Mouse (Mus musculus): ENCODE results near the gene Serpina12. TPM values are rescaled to one million over a fixed set of nuclear protein-coding genes. Genes with fewer than 3 reads are reported as not detected.

Serpina12 gene
- total RNA-seq (2021): not detected

DNA sequence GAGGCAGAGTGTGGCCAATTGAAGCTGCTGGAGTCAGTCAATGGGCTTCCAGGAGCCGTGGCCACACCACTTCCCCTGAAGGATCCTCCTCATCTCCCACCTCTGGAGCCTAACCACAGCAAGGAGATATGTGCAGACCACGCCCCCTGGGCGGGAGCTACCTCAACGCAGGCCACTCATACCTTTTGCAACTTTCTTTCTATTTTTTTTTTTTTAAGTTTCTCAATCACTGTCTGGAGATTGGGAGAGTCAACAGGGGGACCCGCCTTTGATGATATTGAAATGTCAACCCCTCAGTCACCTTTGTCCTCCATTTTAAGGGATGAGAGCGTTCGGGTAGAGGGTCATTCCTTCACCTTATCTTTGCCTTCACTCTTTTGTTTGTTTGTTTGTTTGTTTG, at the start of gene Serpina12:
TSS of gene Serpina12 (minus strand) at position 101 of the 400 bp plus-strand sequence.
- intact Hi-C loops (cut with DNase I): no loop called here
- DNase-seq (ENCODE audit: low spot score in 2 of 2): no peak

DNA sequence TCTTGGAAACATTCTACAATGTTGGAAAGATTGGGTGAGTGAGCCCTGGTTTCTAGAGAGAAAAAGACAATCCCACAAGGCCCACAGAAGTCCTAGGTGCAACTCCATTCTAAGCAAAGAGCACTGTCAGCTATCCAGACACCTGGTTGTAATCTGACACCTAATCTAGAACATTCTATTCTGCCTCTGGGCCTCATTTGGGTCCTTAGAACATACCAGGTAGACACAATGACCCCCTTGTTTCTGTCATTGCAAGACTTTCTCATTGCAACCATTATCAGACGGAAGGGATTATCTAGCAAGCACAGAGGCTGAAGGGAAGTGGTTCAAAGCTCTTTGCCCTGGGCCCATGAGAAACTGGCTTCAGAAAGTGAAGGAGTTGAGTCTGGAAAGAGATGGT, 47.1 kb upstream of the Serpina12 start:
- intact Hi-C loops (cut with DNase I): no loop called here
- no peak for DNase-seq (ENCODE audit: low spot score in 2 of 2)

DNA sequence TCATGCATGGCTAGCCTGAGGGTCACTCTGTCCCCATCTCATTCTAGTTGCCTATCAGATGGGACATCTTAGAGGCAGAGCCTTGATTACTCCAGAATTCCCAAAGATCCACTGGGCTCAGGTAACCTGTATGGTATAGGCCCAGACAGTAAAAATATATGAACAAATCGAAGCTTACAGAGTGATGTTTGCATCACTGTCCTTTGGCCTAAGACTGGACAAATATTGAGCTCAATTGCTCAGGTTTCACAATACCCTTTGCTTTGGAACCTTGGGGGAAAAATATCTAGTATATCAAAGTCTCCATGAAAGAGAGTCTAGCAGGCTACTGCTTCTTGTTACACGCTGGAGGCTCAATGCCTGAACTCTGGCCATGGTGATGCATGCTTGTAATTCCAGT, 45.9 kb upstream of the Serpina12 start:
- no peak for DNase-seq (ENCODE audit: low spot score in 2 of 2)
- intact Hi-C loops (cut with DNase I): no loop called here

- peak in 1 of 2 experiments; percentile 55 for DNase-seq (ENCODE audit: low spot score in 2 of 2)
- intact Hi-C loops (cut with DNase I): no loop called here
These were observed 28.0 kb upstream of the Serpina12 start for GRCm38 (mm10) chr12:104072286-104072685.

- no peak for DNase-seq (ENCODE audit: low spot score in 2 of 2)
- intact Hi-C loops (cut with DNase I): no loop called here
These were observed 27.5 kb upstream of the Serpina12 start for GRCm38 (mm10) chr12:104071708-104072107.

DNA sequence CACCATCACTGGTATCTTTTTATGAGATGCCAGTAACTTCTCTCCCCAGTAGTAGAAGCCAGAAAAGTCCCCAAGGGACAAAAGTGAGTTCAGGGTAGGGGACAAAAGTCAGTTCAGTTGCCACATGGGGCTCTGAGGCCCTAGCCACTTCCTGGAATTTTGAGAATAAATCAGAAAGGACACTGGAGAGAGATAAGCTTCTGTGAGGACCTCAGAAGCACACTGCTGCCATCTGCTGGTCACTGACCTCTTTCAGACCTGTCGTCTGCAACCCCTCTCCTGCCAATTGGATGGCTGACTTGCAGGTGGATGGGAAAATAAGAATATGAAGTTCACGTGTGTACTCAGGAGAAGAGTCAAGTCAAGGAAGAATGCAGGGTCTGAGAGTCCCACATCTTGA, 25.4 kb upstream of the Serpina12 start:
- intact Hi-C loops (cut with DNase I): loop anchor here (1.0 to 5.0 kb wide), 2 partner anchors 74 to 348 kb away; no protein-coding TSS in a partner anchor
- peak; percentile 82 to 87 for DNase-seq (ENCODE audit: low spot score in 2 of 2)

GRCm38 (mm10) chr12:104067549-104067948, 23.3 kb upstream of the Serpina12 start:
- intact Hi-C loops (cut with DNase I): loop anchor here (5.0 kb wide), 1 partner anchor 350 kb away; no protein-coding TSS in a partner anchor
- peak; percentile 61 to 80 for DNase-seq (ENCODE audit: low spot score in 2 of 2)

DNA sequence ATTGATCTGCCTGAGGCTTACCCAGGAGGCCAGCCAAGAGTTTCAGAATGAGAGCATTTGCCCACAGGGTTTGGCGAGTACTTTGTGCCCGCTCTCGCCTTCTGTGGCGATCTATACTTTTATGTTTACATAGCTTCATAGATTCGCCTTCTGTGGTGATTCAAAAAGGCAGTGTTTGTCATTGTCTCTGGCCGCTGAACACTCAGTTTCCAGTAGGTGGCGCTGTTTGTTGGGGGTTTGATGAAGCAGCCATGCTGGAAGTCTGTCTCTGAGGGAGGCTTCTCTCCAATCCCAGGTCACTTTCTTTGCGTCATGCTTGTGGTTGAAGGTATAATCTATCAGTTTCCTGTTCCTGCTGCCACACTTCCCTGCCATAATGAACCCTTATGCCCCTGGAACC, 22.0 kb upstream of the Serpina12 start:
- intact Hi-C loops (cut with DNase I): loop anchor here (5.0 kb wide), 1 partner anchor 351 kb away; no protein-coding TSS in a partner anchor
- peak in 1 of 2 experiments; percentile 46 for DNase-seq (ENCODE audit: low spot score in 2 of 2)

DNA sequence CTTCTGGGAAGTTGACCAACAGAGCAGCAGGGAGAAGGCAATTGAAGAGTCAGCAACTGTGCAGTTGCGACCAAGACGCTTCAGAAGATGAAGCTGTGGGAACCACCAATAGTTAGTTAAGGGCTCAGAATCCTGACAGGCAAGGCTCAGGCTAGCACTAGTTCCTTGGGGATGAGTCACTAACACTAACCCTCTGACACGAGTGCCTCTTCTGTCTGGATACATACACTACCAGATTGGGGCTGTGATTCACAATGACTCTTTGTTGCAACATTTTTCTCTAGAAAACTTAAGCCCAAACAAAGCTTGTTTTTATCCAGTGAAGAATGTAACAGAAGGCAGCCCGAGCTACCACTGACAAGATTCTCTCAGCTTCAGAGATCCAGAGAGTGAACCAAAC, 20.8 kb upstream of the Serpina12 start:
- intact Hi-C loops (cut with DNase I): loop anchor here (5.0 kb wide), 1 partner anchor 352 kb away; no protein-coding TSS in a partner anchor
- no peak for DNase-seq (ENCODE audit: low spot score in 2 of 2)

DNA sequence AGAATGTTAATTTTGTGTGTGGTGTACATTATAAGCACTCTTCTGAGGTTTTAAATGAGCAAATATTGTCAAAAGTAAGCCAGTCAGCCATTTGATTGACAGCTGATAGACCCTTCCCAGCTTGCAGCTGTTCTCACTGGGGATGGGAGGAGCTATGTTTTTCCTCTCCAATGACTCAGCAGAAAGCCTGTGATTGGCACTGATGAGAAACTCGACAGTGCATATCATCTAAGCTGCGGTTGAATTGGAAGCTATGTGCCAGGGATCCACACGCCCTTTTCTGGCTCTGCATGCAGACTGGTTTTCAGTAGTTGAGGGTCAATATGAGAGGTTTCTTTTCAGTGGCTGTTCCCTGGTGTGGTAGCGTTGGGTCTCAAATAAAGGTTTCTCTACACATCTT, 20.3 kb upstream of the Serpina12 start:
- DNase-seq (ENCODE audit: low spot score in 2 of 2): no peak
- intact Hi-C loops (cut with DNase I): no loop called here

DNA sequence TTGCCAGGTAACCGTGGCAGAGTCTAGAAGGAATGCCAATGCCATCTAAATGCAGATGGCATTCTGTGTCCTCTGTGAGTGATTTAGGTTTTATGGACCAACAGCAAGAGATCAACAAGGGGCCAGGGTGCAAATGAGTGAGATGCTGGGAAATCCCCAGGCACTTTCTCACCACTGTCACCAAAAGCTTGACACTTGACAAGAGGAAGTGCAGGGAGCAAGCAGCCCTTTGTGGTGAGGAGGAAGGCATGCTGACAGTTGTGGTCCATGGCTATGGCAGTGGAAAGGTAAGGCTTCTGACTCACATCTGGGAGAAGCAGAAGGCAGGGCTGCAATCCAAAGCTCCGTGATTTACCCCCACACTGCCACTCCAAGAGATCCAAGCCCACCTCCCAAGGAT, 17.6 kb upstream of the Serpina12 start:
- intact Hi-C loops (cut with DNase I): no loop called here

DNA sequence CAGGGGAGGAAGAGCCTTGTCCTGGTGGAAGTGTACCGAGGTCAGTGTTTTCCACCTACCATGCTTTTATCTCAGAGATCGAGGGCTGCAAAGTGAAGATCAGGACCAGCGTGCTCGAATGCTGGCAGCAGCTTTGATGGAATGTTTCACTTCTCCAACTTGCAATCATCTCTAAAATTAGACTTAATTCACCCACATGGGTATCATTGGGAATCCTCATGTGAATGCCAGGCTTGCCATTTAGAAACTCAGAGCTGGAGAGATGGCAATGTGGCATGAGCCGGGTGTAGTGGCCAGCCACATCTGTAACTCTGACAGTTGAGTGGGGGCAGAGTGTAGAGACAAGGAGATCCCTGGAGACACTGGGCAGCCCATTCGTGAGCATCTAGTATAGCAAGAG, 15.9 kb upstream of the Serpina12 start:
- intact Hi-C loops (cut with DNase I): no loop called here
- peak in 1 of 2 experiments; percentile 60 for DNase-seq (ENCODE audit: low spot score in 2 of 2)

More for the DNA sequence above, 17.6 kb upstream of the Serpina12 start:
- DNase-seq (ENCODE audit: low spot score in 2 of 2): no peak

DNA sequence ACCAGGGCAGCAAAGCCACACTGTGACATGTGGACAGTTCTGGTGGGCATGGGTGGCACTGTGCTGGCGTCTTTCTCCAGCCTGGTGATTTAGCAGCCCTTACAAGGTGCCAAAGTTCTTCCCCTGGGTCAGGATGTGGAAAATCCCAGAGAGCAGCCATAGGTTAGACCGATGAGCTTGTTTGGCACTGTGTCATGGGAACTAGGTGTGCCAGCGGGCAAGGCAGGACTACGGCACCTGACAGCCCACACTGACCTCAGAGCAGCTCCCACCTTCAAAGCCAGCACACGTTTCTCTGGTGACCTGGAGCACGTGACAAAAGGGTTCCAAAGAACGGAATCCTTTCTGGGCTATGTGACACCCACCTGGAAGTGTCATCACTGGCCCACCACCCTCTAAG, 13.3 kb upstream of the Serpina12 start:
- intact Hi-C loops (cut with DNase I): no loop called here
- DNase-seq (ENCODE audit: low spot score in 2 of 2): no peak

- intact Hi-C loops (cut with DNase I): no loop called here
- peak; percentile 54 to 86 for DNase-seq (ENCODE audit: low spot score in 2 of 2)
These were observed 12.8 kb upstream of the Serpina12 start for GRCm38 (mm10) chr12:104057050-104057449.

DNA sequence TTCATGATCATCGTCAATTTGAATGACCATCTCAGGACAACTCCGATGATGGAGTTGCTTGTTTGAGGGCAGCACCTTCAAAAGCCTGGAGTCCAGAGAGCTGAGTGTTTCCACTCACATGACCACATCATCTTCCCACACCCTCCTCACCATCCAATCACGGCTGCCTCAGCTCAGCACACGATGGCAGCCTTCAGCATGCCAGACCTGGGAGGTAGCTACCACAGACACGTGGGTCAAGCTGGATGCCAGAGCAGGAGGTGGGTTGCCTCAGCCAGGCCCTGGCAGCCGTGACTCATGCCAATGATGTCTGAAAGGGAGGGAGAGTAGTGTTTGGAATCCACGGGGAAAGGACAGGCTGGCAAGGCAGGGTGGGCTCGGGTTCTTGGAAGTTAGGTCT, 11.5 kb upstream of the Serpina12 start:
- no peak for DNase-seq (ENCODE audit: low spot score in 2 of 2)
- intact Hi-C loops (cut with DNase I): no loop called here

DNA sequence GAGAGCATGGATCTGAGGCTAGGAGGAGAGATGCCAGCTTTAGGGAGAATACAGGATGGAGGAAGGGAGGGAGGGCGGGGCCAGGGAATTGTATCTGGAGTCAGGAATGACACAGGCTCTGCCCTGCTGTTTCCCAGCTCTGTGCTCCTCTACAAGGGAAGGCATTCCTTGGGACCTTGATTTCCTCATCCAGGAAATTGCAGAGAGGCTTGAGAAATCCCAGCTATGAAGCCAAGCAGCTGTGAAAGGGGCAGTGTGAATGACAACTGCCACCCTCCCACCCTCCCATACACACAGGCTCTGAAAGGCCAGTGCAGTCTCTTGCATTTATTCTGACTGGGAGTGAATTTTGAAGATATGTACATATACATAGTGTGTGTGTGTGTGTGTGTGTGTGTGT, 9.8 kb upstream of the Serpina12 start:
- intact Hi-C loops (cut with DNase I): no loop called here
- no peak for DNase-seq (ENCODE audit: low spot score in 2 of 2)

- no peak for DNase-seq (ENCODE audit: low spot score in 2 of 2)
- intact Hi-C loops (cut with DNase I): no loop called here
These were observed 1.5 kb upstream of the Serpina12 start for GRCm38 (mm10) chr12:104045713-104046112.

GRCm38 (mm10) chr12:104042753-104043152, 1.5 kb downstream of the Serpina12 start:
- intact Hi-C loops (cut with DNase I): no loop called here
- DNase-seq (ENCODE audit: low spot score in 2 of 2): no peak

GRCm38 (mm10) chr12:104041401-104041800, 2.8 kb downstream of the Serpina12 start:
- peak in 1 of 2 experiments; percentile 30 for DNase-seq (ENCODE audit: low spot score in 2 of 2)
- intact Hi-C loops (cut with DNase I): no loop called here

- no peak for DNase-seq (ENCODE audit: low spot score in 2 of 2)
- intact Hi-C loops (cut with DNase I): no loop called here
These were observed 6.1 kb downstream of the Serpina12 start for GRCm38 (mm10) chr12:104038181-104038580.

- DNase-seq (ENCODE audit: low spot score in 2 of 2): no peak
- intact Hi-C loops (cut with DNase I): no loop called here
These were observed 10.5 kb downstream of the Serpina12 start for GRCm38 (mm10) chr12:104033752-104034151.

- intact Hi-C loops (cut with DNase I): no loop called here
- no peak for DNase-seq (ENCODE audit: low spot score in 2 of 2)
These were observed 14.3 kb downstream of the Serpina12 start for GRCm38 (mm10) chr12:104029986-104030385.
